Mouse (Mus musculus) thymus, adult 2 months (tissue): Measurements from ENCODE around the gene Idh1.

Experiments used
- CTCF ChIP-seq: fragments of 200-500 bp; IDR thresholded peaks from 2 replicates; pipeline ENCODE4 v1.5.1; 2012; ENCODE audit warnings: mild to moderate bottlenecking, control low read depth, low read length, moderate library complexity, borderline replicate concordance; ENCODE audit not compliant: control insufficient read depth, poor library complexity, insufficient read depth; ENCODE audit errors: extremely low read depth
- POLR2A ChIP-seq: fragments of 200-500 bp; IDR thresholded peaks from 2 replicates; pipeline ENCODE4 v1.6.1; 2012; ENCODE audit warnings: mild to moderate bottlenecking, low read length, control low read depth, moderate library complexity; ENCODE audit not compliant: control insufficient read depth, poor library complexity, insufficient read depth; ENCODE audit errors: extremely low read depth

DNA sequence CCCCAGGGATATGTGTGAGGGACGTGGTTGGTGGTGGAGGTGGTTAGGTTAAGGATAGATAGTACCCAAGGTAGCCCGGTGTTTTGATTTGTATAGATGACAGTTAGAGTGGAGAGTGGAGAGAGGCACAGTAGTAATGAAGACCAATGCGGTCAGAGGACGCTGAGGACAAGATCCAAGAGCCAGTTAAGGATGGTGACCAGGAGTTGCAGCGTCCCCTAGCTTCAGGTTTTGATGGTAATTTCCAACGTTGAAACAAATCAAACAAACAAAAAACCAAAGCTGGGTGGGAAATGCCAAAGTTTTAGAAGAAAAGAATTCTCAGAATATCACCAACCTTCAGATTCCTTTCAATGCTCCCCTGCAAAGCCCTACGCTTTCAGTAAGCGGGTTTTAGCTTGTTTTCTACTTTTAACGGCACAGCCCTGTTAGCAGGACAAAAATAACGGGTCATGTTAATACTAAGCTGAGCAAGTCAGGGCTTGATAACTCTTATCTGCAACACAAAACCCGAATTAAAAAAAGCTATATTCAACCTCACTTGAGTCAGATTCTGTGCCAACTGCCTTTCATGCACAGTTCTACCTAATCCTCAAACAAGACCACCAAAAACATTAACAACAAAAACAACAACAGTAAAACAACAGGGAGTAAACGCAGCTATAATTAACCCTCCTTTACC lies 635 bp downstream of the Idh1 start:
- TF ChIP-seq CTCF = no peak
- TF ChIP-seq POLR2A = no peak
